Mouse (Mus musculus): Measurements from ENCODE around the gene Kifc1. TPM values are rescaled to one million over a fixed set of nuclear protein-coding genes. Genes with fewer than 3 reads are reported as not detected.
"Not testable (repeated sequence)": the region's sequence is repeated elsewhere in the genome, so short reads cannot be mapped to it uniquely, and the experiment has no call there.

Gene Kifc1
- polyA plus RNA-seq, 1 experiment from 2014 or later = 6.7 TPM

DNA sequence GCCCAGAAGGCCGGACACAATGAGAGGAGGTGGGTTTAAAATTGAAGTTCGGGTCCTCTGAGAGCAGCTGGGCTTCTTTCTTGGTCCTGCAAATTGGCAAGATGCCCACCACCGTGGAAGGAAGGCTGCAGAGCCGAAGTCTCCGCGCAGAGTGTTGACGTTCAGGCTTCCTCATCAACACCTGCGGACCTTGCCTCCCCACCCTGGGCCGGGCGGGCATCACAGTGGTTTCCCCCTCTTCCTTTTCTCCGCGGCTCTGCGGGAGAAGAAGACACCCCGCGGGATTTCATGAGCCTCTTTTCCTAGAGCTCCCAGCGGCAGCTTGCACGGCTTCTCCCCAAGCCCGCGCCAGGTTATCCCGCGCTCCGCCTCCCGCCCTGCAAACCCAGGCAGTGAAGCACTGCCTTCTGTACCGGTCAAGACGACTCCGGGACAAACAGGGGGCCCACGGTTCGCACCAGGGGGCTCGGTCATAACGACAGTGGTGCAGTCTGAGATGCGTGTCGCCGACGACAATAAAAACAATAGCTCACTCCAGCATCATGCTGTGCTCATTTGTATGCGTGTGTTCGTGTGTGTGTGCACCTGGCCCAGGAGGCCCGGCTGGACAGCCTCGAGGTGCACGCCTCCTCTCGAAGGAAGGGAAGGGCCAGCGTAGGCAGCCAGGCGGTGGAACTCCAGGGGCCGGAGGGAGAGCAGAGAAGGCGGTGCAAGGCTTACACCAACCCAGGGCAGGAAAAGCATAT is 18.0 kb upstream of the Kifc1 start:
- Histone ChIP-seq H3K9ac (ENCODE audit: low read length) (peak overlapping the region; percentile 83), H3K9me3 (ENCODE audit: control insufficient read depth, low read length) (no peaks in the 10 kb centered on the region), H3K36me3 (ENCODE audit: control insufficient read depth, insufficient read depth, low read length) (peaks cover 24% of the 10 kb centered on the region), H3K4me3 (ENCODE audit: low read depth, low read length) (peak overlapping the region; percentile 98), H3K4me1 (replicated peaks; ENCODE audit: control insufficient read depth, insufficient read depth, low read length) (peaks cover 8% of the 10 kb centered on the region; the same call in 1 of the 2 replicates), H3K27ac (ENCODE audit: low read depth) (peak overlapping the region; percentile 82), H3K4me2 (ENCODE audit: low read length) (peak overlapping the region; percentile 99), H3K27me3 (replicated peaks; ENCODE audit: control insufficient read depth, insufficient read depth, low read length) (no peaks in the 10 kb centered on the region)
- no peak for DNase-seq (ENCODE audit: low spot score)
- under 1% methylated on average over 42 of the region's 44 CpGs for WGBS
- ATAC-seq (replicated peaks; ENCODE audit: low FRiP score, low TSS enrichment, low read depth) = peak; percentile 70

- not testable (repeated sequence) for H3K4me3 ChIP-seq (ENCODE audit: low read depth, low read length); H3K27ac ChIP-seq (ENCODE audit: low read depth); H3K27me3 ChIP-seq (replicated peaks; ENCODE audit: control insufficient read depth, insufficient read depth, low read length); H3K4me2 ChIP-seq (ENCODE audit: low read length); H3K36me3 ChIP-seq (ENCODE audit: control insufficient read depth, insufficient read depth, low read length); ATAC-seq (replicated peaks; ENCODE audit: low FRiP score, low TSS enrichment, low read depth); H3K9me3 ChIP-seq (ENCODE audit: control insufficient read depth, low read length); H3K4me1 ChIP-seq (replicated peaks; ENCODE audit: control insufficient read depth, insufficient read depth, low read length); DNase-seq (ENCODE audit: low spot score); H3K9ac ChIP-seq (ENCODE audit: low read length)
- 35% methylated on average over 3 of the region's 4 CpGs for WGBS
Observed at GRCm38 (mm10) chr17:33904835-33905234, 14.4 kb upstream of the Kifc1 start, which contains the start of gene Platr17. Gene Platr17, plus strand, starts transcription at chr17:33905135.

- H3K4me3 ChIP-seq (ENCODE audit: low read depth, low read length); ATAC-seq (replicated peaks; ENCODE audit: low FRiP score, low TSS enrichment, low read depth); H3K9ac ChIP-seq (ENCODE audit: low read length); H3K9me3 ChIP-seq (ENCODE audit: control insufficient read depth, low read length); H3K27me3 ChIP-seq (replicated peaks; ENCODE audit: control insufficient read depth, insufficient read depth, low read length); H3K4me1 ChIP-seq (replicated peaks; ENCODE audit: control insufficient read depth, insufficient read depth, low read length); H3K36me3 ChIP-seq (ENCODE audit: control insufficient read depth, insufficient read depth, low read length); DNase-seq (ENCODE audit: low spot score); H3K4me2 ChIP-seq (ENCODE audit: low read length); H3K27ac ChIP-seq (ENCODE audit: low read depth): not testable (repeated sequence)
- WGBS = 75% methylated on average over 6 of the region's 6 CpGs
Observed at GRCm38 (mm10) chr17:33903911-33904651, 13.6 kb upstream of the Kifc1 start.

- no peak overlapping the region for H3K4me2 ChIP-seq (ENCODE audit: low read length)
- DNase-seq (ENCODE audit: low spot score) = no peak
- H3K9ac ChIP-seq (ENCODE audit: low read length) = no peak overlapping the region
- H3K27me3 ChIP-seq (replicated peaks; ENCODE audit: control insufficient read depth, insufficient read depth, low read length) = no peaks in the 10 kb centered on the region
- no peak overlapping the region for H3K4me3 ChIP-seq (ENCODE audit: low read depth, low read length)
- H3K36me3 ChIP-seq (ENCODE audit: control insufficient read depth, insufficient read depth, low read length) = no peaks in the 10 kb centered on the region
- WGBS = 85% methylated on average over 7 of the region's 7 CpGs
- H3K9me3 ChIP-seq (ENCODE audit: control insufficient read depth, low read length) = no peaks in the 10 kb centered on the region
- no peaks in the 10 kb centered on the region for H3K4me1 ChIP-seq (replicated peaks; ENCODE audit: control insufficient read depth, insufficient read depth, low read length)
- no peak overlapping the region for H3K27ac ChIP-seq (ENCODE audit: low read depth)
- ATAC-seq (replicated peaks; ENCODE audit: low FRiP score, low TSS enrichment, low read depth) = no peak
Observed at GRCm38 (mm10) chr17:33902491-33902890, 12.0 kb upstream of the Kifc1 start.

GRCm38 (mm10) chr17:33902079-33902478 is 11.6 kb upstream of the Kifc1 start:
- H3K4me3 ChIP-seq (ENCODE audit: low read depth, low read length) = no peak overlapping the region
- no peaks in the 10 kb centered on the region for H3K36me3 ChIP-seq (ENCODE audit: control insufficient read depth, insufficient read depth, low read length)
- H3K27me3 ChIP-seq (replicated peaks; ENCODE audit: control insufficient read depth, insufficient read depth, low read length) = no peaks in the 10 kb centered on the region
- no peak for ATAC-seq (replicated peaks; ENCODE audit: low FRiP score, low TSS enrichment, low read depth)
- H3K9ac ChIP-seq (ENCODE audit: low read length) = no peak overlapping the region
- H3K4me2 ChIP-seq (ENCODE audit: low read length) = no peak overlapping the region
- 25% methylated on average over 4 of the region's 4 CpGs for WGBS
- H3K27ac ChIP-seq (ENCODE audit: low read depth) = no peak overlapping the region
- no peaks in the 10 kb centered on the region for H3K9me3 ChIP-seq (ENCODE audit: control insufficient read depth, low read length)
- no peaks in the 10 kb centered on the region for H3K4me1 ChIP-seq (replicated peaks; ENCODE audit: control insufficient read depth, insufficient read depth, low read length)
- no peak for DNase-seq (ENCODE audit: low spot score)

GRCm38 (mm10) chr17:33901653-33902052 is 11.2 kb upstream of the Kifc1 start:
- Histone ChIP-seq H3K27ac (ENCODE audit: low read depth) (no peak overlapping the region), H3K9ac (ENCODE audit: low read length) (no peak overlapping the region), H3K36me3 (ENCODE audit: control insufficient read depth, insufficient read depth, low read length) (no peaks in the 10 kb centered on the region), H3K27me3 (replicated peaks; ENCODE audit: control insufficient read depth, insufficient read depth, low read length) (no peaks in the 10 kb centered on the region), H3K4me3 (ENCODE audit: low read depth, low read length) (no peak overlapping the region), H3K4me2 (ENCODE audit: low read length) (no peak overlapping the region), H3K9me3 (ENCODE audit: control insufficient read depth, low read length) (no peaks in the 10 kb centered on the region), H3K4me1 (replicated peaks; ENCODE audit: control insufficient read depth, insufficient read depth, low read length) (no peaks in the 10 kb centered on the region)
- 51% methylated on average over 4 of the region's 4 CpGs for WGBS
- no peak for ATAC-seq (replicated peaks; ENCODE audit: low FRiP score, low TSS enrichment, low read depth)
- no peak for DNase-seq (ENCODE audit: low spot score)

GRCm38 (mm10) chr17:33900989-33901314 is 10.5 kb upstream of the Kifc1 start:
- H3K27me3 ChIP-seq (replicated peaks; ENCODE audit: control insufficient read depth, insufficient read depth, low read length) = no peaks in the 10 kb centered on the region
- no peak overlapping the region for H3K9ac ChIP-seq (ENCODE audit: low read length)
- no peak overlapping the region for H3K4me2 ChIP-seq (ENCODE audit: low read length)
- H3K4me3 ChIP-seq (ENCODE audit: low read depth, low read length) = no peak overlapping the region
- WGBS = 85% methylated on average over 4 of the region's 4 CpGs
- H3K4me1 ChIP-seq (replicated peaks; ENCODE audit: control insufficient read depth, insufficient read depth, low read length) = no peaks in the 10 kb centered on the region
- H3K36me3 ChIP-seq (ENCODE audit: control insufficient read depth, insufficient read depth, low read length) = no peaks in the 10 kb centered on the region
- ATAC-seq (replicated peaks; ENCODE audit: low FRiP score, low TSS enrichment, low read depth) (no peak), DNase-seq (ENCODE audit: low spot score) (no peak)
- H3K9me3 ChIP-seq (ENCODE audit: control insufficient read depth, low read length) = no peaks in the 10 kb centered on the region
- no peak overlapping the region for H3K27ac ChIP-seq (ENCODE audit: low read depth)

- Histone ChIP-seq H3K36me3 (ENCODE audit: control insufficient read depth, insufficient read depth, low read length) (no peaks in the 10 kb centered on the region), H3K4me2 (ENCODE audit: low read length) (no peak overlapping the region), H3K4me1 (replicated peaks; ENCODE audit: control insufficient read depth, insufficient read depth, low read length) (no peaks in the 10 kb centered on the region), H3K27me3 (replicated peaks; ENCODE audit: control insufficient read depth, insufficient read depth, low read length) (no peaks in the 10 kb centered on the region), H3K9ac (ENCODE audit: low read length) (no peak overlapping the region), H3K9me3 (ENCODE audit: control insufficient read depth, low read length) (no peaks in the 10 kb centered on the region), H3K27ac (ENCODE audit: low read depth) (no peak overlapping the region), H3K4me3 (ENCODE audit: low read depth, low read length) (no peak overlapping the region)
- ATAC-seq (replicated peaks; ENCODE audit: low FRiP score, low TSS enrichment, low read depth) (no peak), DNase-seq (ENCODE audit: low spot score) (no peak)
- WGBS = 50% methylated on average over 7 of the region's 7 CpGs
Observed at GRCm38 (mm10) chr17:33900281-33900988, 10.0 kb upstream of the Kifc1 start.

Data from intestine, embryonic 14.5 days (tissue).